Mouse (Mus musculus) testis, adult 2 months (tissue): ENCODE results near the gene Cxcl9.

Source experiments
- CTCF ChIP-seq: fragments of 200-500 bp; IDR thresholded peaks from 2 replicates; pipeline ENCODE4 v1.5.1; 2012; ENCODE audit warnings: low read depth, mild to moderate bottlenecking, inconsistent platforms, low read length, moderate library complexity; ENCODE audit not compliant: control insufficient read depth, insufficient read depth, insufficient replicate concordance
- POLR2A ChIP-seq: fragments of 200-500 bp; IDR thresholded peaks from 2 replicates; pipeline ENCODE4 v1.6.1; 2012; ENCODE audit warnings: low read depth, mild to moderate bottlenecking, inconsistent platforms, low read length, moderate library complexity; ENCODE audit not compliant: control insufficient read depth

GRCm38 (mm10) chr5:92364011-92364410 lies 36.1 kb upstream of the Cxcl9 start:
- TF ChIP-seq CTCF = no peak
- no peak for TF ChIP-seq POLR2A
